Mouse (Mus musculus) hindbrain, postnatal 0 days (tissue): ENCODE data around the gene Car3. TPM values are rescaled to one million over a fixed set of nuclear protein-coding genes. Genes with fewer than 3 reads are reported as not detected.
A peak's percentile ranks its signal among the peaks of the same experiment; 100 is the strongest.

Experiments
- ATAC-seq: fragments of 200-750 bp; cut with Nextera tagmentation; 2 replicates; pipeline ENCODE4 v1.8.0; 2017; ENCODE audit warnings: mild to moderate bottlenecking, moderate TSS enrichment, moderate library complexity
- DNase-seq: peaks from one replicate; pipeline ENCODE4 v3.0.0-alpha.2; 2015; ENCODE audit warnings: low spot score
- H3K27ac ChIP-seq: fragments of 300-500 bp; sonication (generic); 2 replicates; pipeline ENCODE4 v1.5.1; 2014; ENCODE audit warnings: mild to moderate bottlenecking
- H3K27me3 ChIP-seq: fragments of 300-500 bp; sonication (generic); 2 replicates; pipeline ENCODE4 v1.6.1; 2014; ENCODE audit warnings: low read length, mixed read lengths; ENCODE audit not compliant: insufficient read depth
- H3K36me3 ChIP-seq: fragments of 300-500 bp; sonication (generic); 2 replicates; pipeline ENCODE4 v1.6.1; 2014; ENCODE audit warnings: low read length, mixed read lengths; ENCODE audit not compliant: insufficient read depth
- H3K4me1 ChIP-seq: fragments of 300-500 bp; sonication (generic); 2 replicates; pipeline ENCODE4 v1.6.1; 2014; ENCODE audit warnings: antibody characterized with exemption, low read length, mixed read lengths; ENCODE audit not compliant: insufficient read depth
- H3K4me2 ChIP-seq: fragments of 300-500 bp; sonication (generic); 2 replicates; pipeline ENCODE4 v1.6.1; 2014; ENCODE audit warnings: low read depth, mild to moderate bottlenecking, low read length, moderate library complexity, mixed read lengths
- H3K4me3 ChIP-seq: fragments of 300-500 bp; sonication (generic); 2 replicates; pipeline ENCODE4 v1.5.1; 2014; ENCODE audit warnings: low read length
- H3K9ac ChIP-seq: fragments of 300-500 bp; sonication (generic); replicated peaks from 2 replicates; pipeline ENCODE4 v1.6.1; 2014; ENCODE audit warnings: mild to moderate bottlenecking, low read length, moderate library complexity, mixed read lengths
- H3K9me3 ChIP-seq: fragments of 300-500 bp; sonication (generic); 2 replicates; pipeline ENCODE4 v1.6.1; 2016; ENCODE audit warnings: low read length, mixed read lengths
- CTCF ChIP-seq: IDR thresholded peaks from 2 replicates; pipeline ENCODE4 v1.5.1; 2016; ENCODE audit warnings: antibody characterized with exemption, control low read depth, low read depth
- WGBS: fragments of 180-500 bp; shearing (Covaris S2); extraction: QIAGEN DNeasy Blood & Tissue Kit; methylation state at CpG from one replicate; pipeline ENCODE4 v1.1.7; 2014; 5-methylcytosine and 5-hydroxymethylcytosine counted together
- polyA plus RNA-seq: library from polyadenylated mRNA; unstranded; fragments of >200 nt; fragmentation: Nextera tagmentation; extraction: Ambion mirVana; gene quantifications from 2 replicates; pipeline ENCODE4 v1.2.1, GENCODE M21; 2015
- total RNA-seq: library from RNA; depleted of rRNA; stranded (reverse); fragments of >200 nt; gene quantifications from 2 replicates; pipeline ENCODE4 v1.2.3, GENCODE M21; 2014

Car3 gene
- total and polyA plus RNA-seq, 2 experiments from 2014 or later = 0.99 to 3.2 TPM

DNA sequence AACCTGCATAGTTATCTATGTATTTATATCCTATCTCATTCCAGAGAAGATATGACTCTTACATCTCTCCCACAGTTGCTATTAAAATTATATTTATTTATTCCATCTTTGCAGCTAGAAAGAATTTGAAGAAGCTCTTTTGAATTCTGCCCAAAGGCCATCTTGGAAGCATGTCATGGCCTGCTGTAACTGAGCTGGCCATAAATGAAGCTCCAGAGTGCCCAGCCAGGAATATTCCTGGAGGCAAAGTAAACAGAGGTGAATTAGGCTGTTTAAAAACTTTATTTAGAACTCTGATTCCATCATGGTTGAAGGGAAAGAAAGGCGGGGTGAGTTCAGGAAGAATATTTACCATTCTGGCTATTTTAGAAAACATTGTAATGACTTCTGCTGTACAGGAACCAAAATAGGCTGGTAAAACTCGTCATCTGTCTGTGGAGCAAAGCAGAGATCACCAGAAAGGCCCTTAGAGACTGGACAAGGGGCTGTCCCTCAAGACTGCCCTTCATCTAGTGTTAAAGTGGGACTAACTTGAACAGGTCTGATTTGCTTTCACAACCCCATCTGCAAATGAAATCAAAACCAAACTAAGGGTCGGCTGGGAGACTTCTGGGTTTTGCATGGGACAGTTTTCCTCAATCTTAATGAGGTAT is 23.7 kb upstream of the Car3 start:
- no peak overlapping the region for H3K4me3 ChIP-seq
- H3K36me3 ChIP-seq = no peaks in the 10 kb centered on the region
- H3K9ac ChIP-seq = no peak overlapping the region
- H3K27ac ChIP-seq = no peak overlapping the region
- ATAC-seq (no peak), DNase-seq (no peak)
- H3K27me3 ChIP-seq = no peaks in the 10 kb centered on the region
- no peaks in the 10 kb centered on the region for H3K4me1 ChIP-seq
- H3K9me3 ChIP-seq = 0 out of 2 replicates have a peak, but pooled peaks cover 2% of the 10 kb centered on the region
- H3K4me2 ChIP-seq = no peak overlapping the region
- no peak for TF ChIP-seq CTCF
- 83% methylated on average over 3 of the region's 3 CpGs for WGBS

- Histone ChIP-seq H3K27ac (no peak overlapping the region), H3K9ac (no peak overlapping the region), H3K27me3 (no peaks in the 10 kb centered on the region), H3K4me2 (no peak overlapping the region), H3K36me3 (no peaks in the 10 kb centered on the region), H3K4me3 (no peak overlapping the region), H3K4me1 (no peaks in the 10 kb centered on the region), H3K9me3 (0 out of 2 replicates have a peak, but pooled peaks cover 2% of the 10 kb centered on the region)
- TF ChIP-seq CTCF = no peak
- no peak for DNase-seq
- ATAC-seq = no peak
- 92% methylated on average over 2 of the region's 2 CpGs for WGBS
These were observed 14.6 kb upstream of the Car3 start for GRCm38 (mm10) chr3:14848587-14849254.

GRCm38 (mm10) chr3:14853966-14854365 is 9.3 kb upstream of the Car3 start:
- Histone ChIP-seq H3K27ac (no peak overlapping the region), H3K9ac (no peak overlapping the region), H3K9me3 (no peaks in the 10 kb centered on the region), H3K27me3 (no peaks in the 10 kb centered on the region), H3K4me1 (no peaks in the 10 kb centered on the region), H3K4me2 (no peak overlapping the region), H3K36me3 (no peaks in the 10 kb centered on the region), H3K4me3 (no peak overlapping the region)
- DNase-seq = no peak
- 64% methylated on average over 5 of the region's 5 CpGs for WGBS
- ATAC-seq = no peak
- TF ChIP-seq CTCF = no peak

GRCm38 (mm10) chr3:14854446-14854845 is 8.9 kb upstream of the Car3 start:
- H3K36me3 ChIP-seq = no peaks in the 10 kb centered on the region
- H3K4me2 ChIP-seq = no peak overlapping the region
- H3K9me3 ChIP-seq = no peaks in the 10 kb centered on the region
- ATAC-seq (no peak), DNase-seq (no peak)
- H3K27ac ChIP-seq = no peak overlapping the region
- H3K4me3 ChIP-seq = no peak overlapping the region
- no peak overlapping the region for H3K9ac ChIP-seq
- no peaks in the 10 kb centered on the region for H3K27me3 ChIP-seq
- no peak for TF ChIP-seq CTCF
- WGBS = 36% methylated on average over 1 of the region's 1 CpGs
- no peaks in the 10 kb centered on the region for H3K4me1 ChIP-seq

DNA sequence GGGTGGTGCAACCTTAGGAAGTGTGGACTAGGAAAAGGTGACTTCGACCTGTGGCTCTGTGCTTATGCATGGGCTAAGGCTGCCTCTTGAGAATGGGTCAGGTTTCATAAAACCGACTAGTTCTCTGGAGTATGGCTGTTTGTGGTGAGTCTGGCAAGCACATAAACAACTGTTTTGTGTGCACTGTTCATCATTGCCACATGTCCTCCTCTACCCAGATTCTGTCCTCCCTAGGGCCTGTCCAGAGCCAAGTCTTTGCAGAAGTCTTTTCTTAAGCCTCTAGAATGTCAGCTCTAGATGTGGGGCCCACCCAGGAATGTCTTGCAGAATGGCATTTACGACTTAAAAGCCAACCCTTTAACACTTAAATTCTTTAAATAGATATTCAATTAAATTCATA is 5.4 kb upstream of the Car3 start:
- DNase-seq (no peak), ATAC-seq (no peak)
- Histone ChIP-seq H3K9me3 (no peaks in the 10 kb centered on the region), H3K4me3 (no peak overlapping the region), H3K4me2 (no peak overlapping the region), H3K4me1 (peaks cover 3% of the 10 kb centered on the region; the same call in 1 of the 2 replicates), H3K27ac (no peak overlapping the region), H3K27me3 (no peaks in the 10 kb centered on the region), H3K9ac (no peak overlapping the region), H3K36me3 (no peaks in the 10 kb centered on the region)
- no peak for TF ChIP-seq CTCF
- 85% methylated on average over 3 of the region's 3 CpGs for whole genome bisulfite sequencing

- no peak for TF ChIP-seq CTCF
- WGBS = 46% methylated on average over 3 of the region's 3 CpGs
- H3K4me2 ChIP-seq = no peak overlapping the region
- H3K27me3 ChIP-seq = no peaks in the 10 kb centered on the region
- peaks cover 6% of the 10 kb centered on the region; the same call in 1 of the 2 replicates for H3K4me1 ChIP-seq
- H3K9ac ChIP-seq = no peak overlapping the region
- H3K36me3 ChIP-seq = no peaks in the 10 kb centered on the region
- H3K9me3 ChIP-seq = no peaks in the 10 kb centered on the region
- no peak overlapping the region for H3K27ac ChIP-seq
- H3K4me3 ChIP-seq = no peak overlapping the region
- ATAC-seq (no peak), DNase-seq (peak; percentile 17)
These were observed 3.0 kb upstream of the Car3 start for GRCm38 (mm10) chr3:14860291-14860690.

GRCm38 (mm10) chr3:14861165-14861564 is 2.1 kb upstream of the Car3 start:
- Histone ChIP-seq H3K9ac (no peak overlapping the region), H3K4me3 (no peak overlapping the region), H3K27ac (no peak overlapping the region), H3K36me3 (no peaks in the 10 kb centered on the region), H3K27me3 (no peaks in the 10 kb centered on the region), H3K4me2 (no peak overlapping the region), H3K4me1 (peaks cover 6% of the 10 kb centered on the region; the same call in 1 of the 2 replicates), H3K9me3 (no peaks in the 10 kb centered on the region)
- ATAC-seq = no peak
- no peak for TF ChIP-seq CTCF
- DNase-seq = no peak
- 79% methylated on average over 1 of the region's 1 CpGs for WGBS
